In genomic region chr10:43694508-43694907, GRCm38 (mm10) we compare ENCODE assay signal across 10 mouse cellular contexts.
DNase-seq lines count a peak whose midpoint lies in the region; ATAC-seq and TF ChIP-seq lines count a peak whose summit lies in the region.
"Had no signal": no experiment of that assay in that cellular context is flagged by ENCODE, and none has a peak within 500 bp of the region (broad histone marks: within the 10 kb centered on the region; RNA-seq: fewer than 3 reads in every experiment).

No protein-coding gene starts in this region.

- ATAC-seq in kidney, embryonic 14.5 days (ENCODE audit: low FRiP score, low TSS enrichment), result peak; percentile 58; the same call in 1 of the 2 replicates
- ATAC-seq in hematopoietic stem cell, adult 5-6 weeks (replicated peaks in 1 of 2; ENCODE audit: insufficient read depth in 1 of 2, low FRiP score in 2 of 2, low TSS enrichment in 1 of 2, low read depth in 1 of 2, poor library complexity in 2 of 2, severe bottlenecking in 2 of 2), result peak; percentile 52; a peak in 2 of 4 replicates
- ATAC-seq in megakaryocyte progenitor cell, adult 5-6 weeks (replicated peaks; ENCODE audit: poor library complexity), result peak; percentile 53
- ATAC-seq in erythroid progenitor cell, adult 5-6 weeks (replicated peaks; ENCODE audit: low FRiP score, poor library complexity, severe bottlenecking), result no peak

- TF ChIP-seq CTCF in layer of hippocampus, adult 2 months (conservative IDR thresholded peaks at IDR 0.05), result no peak

- no peak for DNase-seq in kidney, adult 11 months
- peak; percentile 51 for DNase-seq in embryo, embryonic 10 days (ENCODE audit: low spot score)
- DNase-seq in left cerebral cortex, postnatal 10 days (ENCODE audit: extremely low spot score in 1 of 2, low spot score in 2 of 2), result no peak
- no peak for DNase-seq in layer of hippocampus, adult 2 months (ENCODE audit: low spot score in 2 of 2)
- DNase-seq: cerebellum, postnatal 14 days had no signal

- H3K9me3 ChIP-seq in kidney, embryonic 14.5 days (ENCODE audit: control insufficient read depth, low read length), result no peaks in the 10 kb centered on the region
- H3K9me3 ChIP-seq: neural tube, embryonic 12.5 days had no signal

- no peak overlapping the region for H3K4me2 ChIP-seq in kidney, embryonic 14.5 days (replicated peaks; ENCODE audit: low read depth, low read length)
- H3K4me2 ChIP-seq: neural tube, embryonic 12.5 days had no signal

- intact Hi-C loops in left cerebral cortex, postnatal 10 days (cut with DNase I), result no loop called here

- H3K4me1 ChIP-seq in kidney, embryonic 14.5 days (ENCODE audit: control insufficient read depth, insufficient read depth, low read length), result peaks cover 23% of the 10 kb centered on the region; the same call in 1 of the 2 replicates
- H3K4me1 ChIP-seq: neural tube, embryonic 12.5 days had no signal

- no peak overlapping the region for H3K4me3 ChIP-seq in kidney, embryonic 14.5 days (ENCODE audit: low read length)
- H3K4me3 ChIP-seq in layer of hippocampus, adult 2 months, result no peak overlapping the region
- H3K4me3 ChIP-seq: neural tube, embryonic 12.5 days had no signal

- H3K9ac ChIP-seq in kidney, embryonic 14.5 days (ENCODE audit: low read depth, low read length), result no peak overlapping the region
- H3K9ac ChIP-seq: neural tube, embryonic 12.5 days had no signal

- H3K27ac ChIP-seq in kidney, embryonic 14.5 days (ENCODE audit: low read depth, low read length), result peak overlapping the region; percentile 56; the same call in 1 of the 2 replicates
- H3K27ac ChIP-seq in layer of hippocampus, adult 2 months, result no peak overlapping the region
- H3K27ac ChIP-seq: neural tube, embryonic 12.5 days had no signal

- no peaks in the 10 kb centered on the region for H3K36me3 ChIP-seq in kidney, embryonic 14.5 days (ENCODE audit: control insufficient read depth, insufficient read depth, low read length)
- H3K36me3 ChIP-seq: neural tube, embryonic 12.5 days had no signal

- no peaks in the 10 kb centered on the region for H3K27me3 ChIP-seq in kidney, embryonic 14.5 days (ENCODE audit: control insufficient read depth, insufficient read depth, low read length)
- H3K27me3 ChIP-seq: neural tube, embryonic 12.5 days had no signal

- WGBS in kidney, embryonic 14.5 days, result 34% methylated on average over 6 of the region's 6 CpGs
